Mouse (Mus musculus): Measurements from ENCODE around the gene Pgm3. TPM values are rescaled to one million over a fixed set of nuclear protein-coding genes. Genes with fewer than 3 reads are reported as not detected.

The Pgm3 gene
- polyA plus RNA-seq, 2 experiments: 23.1 to 33.6 TPM

DNA sequence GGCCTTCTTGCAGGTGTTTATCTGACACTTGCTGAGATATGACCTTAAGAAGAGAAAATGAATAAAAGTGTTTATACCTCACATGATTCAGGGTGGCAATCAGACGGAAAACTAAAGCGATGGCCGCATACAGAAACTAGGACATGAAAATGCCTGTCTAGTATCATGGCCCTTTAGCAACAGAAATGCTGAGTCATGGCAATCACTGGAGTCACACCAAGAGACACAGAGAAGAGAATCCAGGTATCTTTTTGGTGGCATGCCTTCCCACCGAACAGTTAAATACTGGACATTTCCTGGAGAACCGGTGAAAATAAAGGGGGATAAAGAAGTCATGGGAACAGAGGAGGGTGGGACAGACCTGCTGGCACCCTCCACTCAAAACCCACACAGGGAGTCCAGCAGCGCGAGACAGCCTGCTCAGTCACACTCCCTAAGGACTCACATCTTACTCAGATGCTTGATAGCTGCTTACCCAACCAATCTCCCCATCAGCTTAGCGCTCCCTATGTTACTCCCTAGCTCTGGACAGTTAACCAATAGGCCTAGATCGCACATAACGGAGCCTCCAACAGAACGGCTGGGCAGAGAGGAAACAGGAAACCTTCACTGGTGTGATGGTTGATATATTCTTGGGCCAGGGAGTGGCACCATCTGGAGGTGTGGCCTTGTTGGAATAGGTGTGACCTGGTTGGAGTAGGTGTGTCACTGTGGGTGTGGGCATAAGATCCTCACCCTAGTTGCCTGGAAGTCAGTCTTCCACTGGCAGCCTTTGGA, 15.6 kb upstream of the Pgm3 start:
- no peak for TF ChIP-seq POLR2A (IDR thresholded peaks at IDR 0.05; ENCODE audit: borderline replicate concordance, extremely low read depth, insufficient read depth, insufficient read length)
- Histone ChIP-seq H3K27me3 (ENCODE audit: control insufficient read depth, insufficient read depth, low read length) (no peaks in the 10 kb centered on the region), H3K4me1 (ENCODE audit: control insufficient read depth, insufficient read depth, low read length) (no peaks in the 10 kb centered on the region), H3K36me3 (ENCODE audit: control insufficient read depth, insufficient read depth, low read length) (peaks cover 3% of the 10 kb centered on the region; the same call in 1 of the 2 replicates), H3K9ac (ENCODE audit: low read depth, low read length, severe bottlenecking) (no peak overlapping the region), H3K4me3 (replicated peaks; ENCODE audit: low read length) (no peak overlapping the region), H3K27ac (replicated peaks; ENCODE audit: low read depth, low read length) (no peak overlapping the region), H3K9me3 (ENCODE audit: control insufficient read depth, low read length) (no peaks in the 10 kb centered on the region), H3K4me2 (replicated peaks; ENCODE audit: low read depth, low read length, severe bottlenecking) (no peak overlapping the region)
- ATAC-seq (ENCODE audit: low FRiP score, low read depth) (no peak), DNase-seq (ENCODE audit: low spot score) (no peak)
- WGBS: 92% methylated on average over 11 of the region's 11 CpGs

DNA sequence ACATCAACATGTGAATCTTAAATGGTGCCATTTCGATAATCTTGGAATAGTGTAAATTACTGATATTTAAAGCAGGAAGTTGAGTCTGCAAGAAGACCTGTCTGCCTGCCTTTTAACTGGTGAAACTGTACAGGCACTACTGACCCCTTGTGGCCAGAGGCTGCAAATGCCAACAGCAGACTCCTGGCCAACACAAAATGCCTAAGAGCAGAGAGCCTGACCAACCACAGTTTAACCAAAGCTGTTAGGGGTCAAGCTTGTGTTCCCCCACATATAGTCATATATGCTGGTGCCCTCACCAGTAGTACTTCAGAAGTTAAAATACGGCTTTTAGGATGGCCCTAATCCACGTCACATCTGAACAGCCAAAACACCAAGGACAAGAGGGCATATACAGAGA, 12.1 kb upstream of the Pgm3 start:
- DNase-seq (ENCODE audit: low spot score) (peak; percentile 68), ATAC-seq (ENCODE audit: low FRiP score, low read depth) (peak; percentile 47; the same call in 1 of the 2 replicates)
- H3K27me3 ChIP-seq (ENCODE audit: control insufficient read depth, insufficient read depth, low read length): no peaks in the 10 kb centered on the region
- H3K9ac ChIP-seq (ENCODE audit: low read depth, low read length, severe bottlenecking): no peak overlapping the region
- H3K4me3 ChIP-seq (replicated peaks; ENCODE audit: low read length): no peak overlapping the region
- H3K36me3 ChIP-seq (ENCODE audit: control insufficient read depth, insufficient read depth, low read length): peaks cover 3% of the 10 kb centered on the region; the same call in 1 of the 2 replicates
- H3K27ac ChIP-seq (replicated peaks; ENCODE audit: low read depth, low read length): no peak overlapping the region
- no peaks in the 10 kb centered on the region for H3K9me3 ChIP-seq (ENCODE audit: control insufficient read depth, low read length)
- 52% methylated on average over 3 of the region's 3 CpGs for WGBS
- no peak overlapping the region for H3K4me2 ChIP-seq (replicated peaks; ENCODE audit: low read depth, low read length, severe bottlenecking)
- TF ChIP-seq POLR2A (IDR thresholded peaks at IDR 0.05; ENCODE audit: borderline replicate concordance, extremely low read depth, insufficient read depth, insufficient read length): no peak
- no peaks in the 10 kb centered on the region for H3K4me1 ChIP-seq (ENCODE audit: control insufficient read depth, insufficient read depth, low read length)

DNA sequence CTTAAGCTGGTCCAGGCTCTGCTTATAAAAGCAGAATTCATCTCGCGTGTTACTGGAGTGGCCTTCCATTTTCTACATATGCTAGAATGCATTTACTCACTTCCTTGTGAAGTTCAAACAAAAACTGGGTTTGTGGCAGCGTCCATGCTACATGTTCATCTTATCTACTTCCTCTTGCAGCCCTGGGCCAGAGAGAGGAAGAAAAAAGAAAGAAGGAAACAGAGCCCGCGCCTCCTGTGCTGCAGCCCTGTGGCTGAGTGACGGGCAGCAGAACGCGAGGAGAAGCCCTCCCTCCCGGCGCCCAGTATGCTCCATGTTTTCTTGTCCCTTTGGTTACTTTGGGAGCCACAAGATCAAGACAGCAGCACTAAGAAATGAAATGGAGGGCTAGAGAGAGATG, 8.0 kb upstream of the Pgm3 start:
- Histone ChIP-seq H3K36me3 (ENCODE audit: control insufficient read depth, insufficient read depth, low read length) (no peaks in the 10 kb centered on the region), H3K9me3 (ENCODE audit: control insufficient read depth, low read length) (no peaks in the 10 kb centered on the region), H3K27me3 (ENCODE audit: control insufficient read depth, insufficient read depth, low read length) (no peaks in the 10 kb centered on the region), H3K4me2 (replicated peaks; ENCODE audit: low read depth, low read length, severe bottlenecking) (no peak overlapping the region), H3K27ac (replicated peaks; ENCODE audit: low read depth, low read length) (no peak overlapping the region), H3K4me1 (ENCODE audit: control insufficient read depth, insufficient read depth, low read length) (no peaks in the 10 kb centered on the region), H3K9ac (ENCODE audit: low read depth, low read length, severe bottlenecking) (no peak overlapping the region), H3K4me3 (replicated peaks; ENCODE audit: low read length) (no peak overlapping the region)
- no peak for ATAC-seq (ENCODE audit: low FRiP score, low read depth)
- no peak for DNase-seq (ENCODE audit: low spot score)
- no peak for TF ChIP-seq POLR2A (IDR thresholded peaks at IDR 0.05; ENCODE audit: borderline replicate concordance, extremely low read depth, insufficient read depth, insufficient read length)
- 84% methylated on average over 10 of the region's 10 CpGs for WGBS

DNA sequence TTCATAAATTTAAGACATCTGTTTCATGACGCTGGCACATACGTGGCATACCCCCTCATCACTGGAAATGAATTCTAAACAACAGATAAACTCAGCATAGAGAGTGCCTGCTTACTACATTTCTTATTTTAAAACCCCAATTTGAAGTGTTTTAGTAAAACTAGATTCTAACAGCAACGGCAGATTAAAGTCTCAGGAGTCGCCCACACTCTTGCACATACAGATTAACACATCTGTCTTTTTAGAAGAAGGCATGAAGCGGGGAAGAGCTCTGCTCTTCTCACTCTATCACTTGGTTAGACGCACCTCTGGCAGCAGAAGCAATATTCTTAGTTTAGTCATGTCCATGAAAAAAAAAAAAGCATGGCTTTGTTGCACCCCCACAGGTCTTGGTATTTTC, 3.5 kb upstream of the Pgm3 start:
- H3K4me2 ChIP-seq (replicated peaks; ENCODE audit: low read depth, low read length, severe bottlenecking): no peak overlapping the region
- H3K36me3 ChIP-seq (ENCODE audit: control insufficient read depth, insufficient read depth, low read length): no peaks in the 10 kb centered on the region
- no peaks in the 10 kb centered on the region for H3K9me3 ChIP-seq (ENCODE audit: control insufficient read depth, low read length)
- no peak for DNase-seq (ENCODE audit: low spot score)
- TF ChIP-seq POLR2A (IDR thresholded peaks at IDR 0.05; ENCODE audit: borderline replicate concordance, extremely low read depth, insufficient read depth, insufficient read length): no peak
- ATAC-seq (ENCODE audit: low FRiP score, low read depth): no peak
- H3K9ac ChIP-seq (ENCODE audit: low read depth, low read length, severe bottlenecking): no peak overlapping the region
- H3K4me3 ChIP-seq (replicated peaks; ENCODE audit: low read length): no peak overlapping the region
- H3K27ac ChIP-seq (replicated peaks; ENCODE audit: low read depth, low read length): no peak overlapping the region
- 86% methylated on average over 6 of the region's 6 CpGs for WGBS
- no peaks in the 10 kb centered on the region for H3K27me3 ChIP-seq (ENCODE audit: control insufficient read depth, insufficient read depth, low read length)
- H3K4me1 ChIP-seq (ENCODE audit: control insufficient read depth, insufficient read depth, low read length): peaks cover 6% of the 10 kb centered on the region

DNA sequence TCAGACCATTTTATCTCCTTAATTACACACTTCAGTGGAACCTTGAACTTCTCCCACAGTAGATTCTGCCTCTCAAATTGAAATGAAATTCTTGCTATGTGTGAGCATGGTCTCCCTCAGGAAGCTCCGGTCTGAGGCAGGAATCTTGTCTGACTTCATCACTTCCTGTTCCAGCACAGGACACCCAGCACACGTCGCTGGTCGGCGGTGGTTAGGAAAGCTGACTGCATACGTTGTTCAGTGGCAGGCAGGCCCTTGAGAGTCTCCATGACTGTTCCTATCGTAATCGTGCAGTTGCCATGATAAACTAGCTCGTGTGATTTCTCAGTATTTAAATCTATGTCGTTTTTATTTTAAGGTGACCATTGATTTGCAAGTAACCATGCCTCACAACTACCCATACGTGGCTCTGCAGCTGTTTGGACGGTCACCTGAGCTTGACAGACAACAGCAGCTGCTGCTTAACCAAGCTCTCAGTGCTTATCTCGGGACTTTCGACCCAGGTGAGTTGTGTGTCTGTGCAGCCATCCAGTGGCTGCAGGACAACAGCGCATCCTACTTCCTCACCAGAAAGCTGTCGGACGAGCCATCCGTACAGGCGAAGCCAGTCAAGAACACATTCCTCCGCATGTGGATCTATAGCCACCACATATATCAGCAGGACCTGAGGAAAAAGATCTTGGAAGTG, 2.1 kb upstream of the Pgm3 start:
- H3K27me3 ChIP-seq (ENCODE audit: control insufficient read depth, insufficient read depth, low read length): no peaks in the 10 kb centered on the region
- no peak overlapping the region for H3K9ac ChIP-seq (ENCODE audit: low read depth, low read length, severe bottlenecking)
- H3K9me3 ChIP-seq (ENCODE audit: control insufficient read depth, low read length): no peaks in the 10 kb centered on the region
- H3K4me2 ChIP-seq (replicated peaks; ENCODE audit: low read depth, low read length, severe bottlenecking): no peak overlapping the region
- DNase-seq (ENCODE audit: low spot score) (no peak), ATAC-seq (ENCODE audit: low FRiP score, low read depth) (no peak)
- peaks cover 6% of the 10 kb centered on the region for H3K36me3 ChIP-seq (ENCODE audit: control insufficient read depth, insufficient read depth, low read length)
- no peak for TF ChIP-seq POLR2A (IDR thresholded peaks at IDR 0.05; ENCODE audit: borderline replicate concordance, extremely low read depth, insufficient read depth, insufficient read length)
- H3K27ac ChIP-seq (replicated peaks; ENCODE audit: low read depth, low read length): no peak overlapping the region
- peaks cover 8% of the 10 kb centered on the region for H3K4me1 ChIP-seq (ENCODE audit: control insufficient read depth, insufficient read depth, low read length)
- 72% methylated on average over 20 of the region's 20 CpGs for WGBS
- no peak overlapping the region for H3K4me3 ChIP-seq (replicated peaks; ENCODE audit: low read length)

Data from limb, embryonic 14.5 days (tissue).